Mouse (Mus musculus) kidney, postnatal 25 days (tissue): ENCODE data around the gene Kcnk3.

Experiments used
- DNase-seq, 2 experiments: peaks; one replicate each; pipeline ENCODE4 v3.0.0; 2021; ENCODE audit warnings: mixed read lengths in 2 of 2

Kcnk3 gene

DNA sequence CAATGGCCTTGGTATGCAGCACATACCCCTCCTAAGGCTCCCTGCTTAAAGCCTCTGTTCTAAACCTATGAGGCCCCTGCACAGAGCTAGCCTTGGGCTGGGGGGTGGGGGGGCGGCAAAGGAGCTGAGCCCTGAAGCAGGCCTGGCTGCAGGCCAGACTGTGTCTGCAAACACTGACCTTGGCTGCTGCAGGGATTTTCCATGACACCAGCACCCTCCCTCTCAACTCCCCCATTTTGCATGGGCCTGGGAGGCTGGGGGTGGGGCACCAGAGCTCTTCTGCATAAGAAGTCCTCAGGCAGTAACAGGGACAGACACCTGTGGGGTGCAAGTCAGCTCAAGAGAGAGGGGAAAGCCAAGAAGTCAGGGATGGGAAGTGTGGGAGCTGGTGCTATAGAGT, 26.3 kb downstream of the Kcnk3 start:
- peak; percentile 68 to 80 for DNase-seq

DNA sequence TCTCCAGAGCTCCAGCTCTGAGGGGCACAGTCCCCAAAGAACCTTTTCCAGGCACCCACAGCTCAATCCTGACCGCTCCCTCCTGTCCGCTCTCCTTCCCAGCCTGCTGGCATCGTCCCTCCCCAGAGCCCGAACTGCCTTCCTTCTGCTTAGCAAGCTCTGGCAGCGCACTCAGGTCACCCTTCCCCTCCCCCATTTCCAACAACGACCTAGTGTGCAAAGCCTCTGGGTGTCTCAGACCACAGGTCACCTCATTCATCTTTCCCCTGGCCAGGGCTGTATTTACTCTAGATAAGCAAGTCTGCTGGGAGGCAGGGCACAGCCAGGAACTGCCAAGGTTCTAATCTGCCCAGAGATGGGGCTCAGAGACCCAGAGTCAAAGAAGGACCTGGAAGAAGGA, 27.4 kb downstream of the Kcnk3 start:
- no peak for DNase-seq

GRCm38 (mm10) chr5:30615819-30616218, 27.8 kb downstream of the Kcnk3 start:
- no peak for DNase-seq

DNA sequence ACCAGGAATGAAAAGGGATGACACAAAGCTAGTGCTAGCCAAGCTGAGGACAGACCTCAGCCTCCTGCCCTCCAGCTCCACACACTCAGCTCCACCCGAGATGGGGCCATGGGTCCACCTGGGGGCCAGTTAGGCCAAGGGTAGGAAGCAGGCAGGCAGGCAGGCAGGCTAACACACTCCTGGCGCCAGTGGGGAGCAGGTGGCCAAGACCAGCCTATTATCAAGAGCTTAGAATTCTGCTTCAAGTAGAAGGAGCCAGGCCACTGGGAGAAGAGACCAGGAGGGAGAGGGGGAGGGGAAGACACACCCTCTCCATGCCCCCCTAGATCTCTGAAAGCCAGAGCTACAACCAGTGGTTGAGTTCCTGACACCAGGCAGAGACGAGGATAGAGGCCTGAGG, 28.7 kb downstream of the Kcnk3 start:
- DNase-seq: no peak

GRCm38 (mm10) chr5:30617357-30617756, 29.4 kb downstream of the Kcnk3 start:
- DNase-seq: no peak

DNA sequence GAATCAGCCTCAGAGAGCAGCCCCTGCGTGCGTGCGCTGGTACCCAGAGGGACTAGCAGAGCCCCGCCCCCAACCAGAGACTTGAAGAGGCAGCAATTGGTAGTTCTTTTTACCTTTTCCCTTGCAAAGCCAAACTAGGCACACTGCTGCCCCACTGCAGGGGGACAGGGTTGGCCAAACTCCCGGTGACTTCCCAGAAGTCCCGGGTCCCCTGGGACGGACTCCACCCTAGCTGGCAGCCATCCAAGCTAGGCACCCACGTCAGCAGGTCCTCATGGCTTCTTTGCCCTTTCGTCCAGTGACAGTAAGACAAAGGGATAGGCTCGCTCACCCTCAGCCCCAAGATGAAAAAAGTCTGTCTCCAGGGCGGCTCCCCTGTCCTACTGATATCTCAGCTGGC, 29.9 kb downstream of the Kcnk3 start:
- DNase-seq: peak; percentile 52 to 78

DNA sequence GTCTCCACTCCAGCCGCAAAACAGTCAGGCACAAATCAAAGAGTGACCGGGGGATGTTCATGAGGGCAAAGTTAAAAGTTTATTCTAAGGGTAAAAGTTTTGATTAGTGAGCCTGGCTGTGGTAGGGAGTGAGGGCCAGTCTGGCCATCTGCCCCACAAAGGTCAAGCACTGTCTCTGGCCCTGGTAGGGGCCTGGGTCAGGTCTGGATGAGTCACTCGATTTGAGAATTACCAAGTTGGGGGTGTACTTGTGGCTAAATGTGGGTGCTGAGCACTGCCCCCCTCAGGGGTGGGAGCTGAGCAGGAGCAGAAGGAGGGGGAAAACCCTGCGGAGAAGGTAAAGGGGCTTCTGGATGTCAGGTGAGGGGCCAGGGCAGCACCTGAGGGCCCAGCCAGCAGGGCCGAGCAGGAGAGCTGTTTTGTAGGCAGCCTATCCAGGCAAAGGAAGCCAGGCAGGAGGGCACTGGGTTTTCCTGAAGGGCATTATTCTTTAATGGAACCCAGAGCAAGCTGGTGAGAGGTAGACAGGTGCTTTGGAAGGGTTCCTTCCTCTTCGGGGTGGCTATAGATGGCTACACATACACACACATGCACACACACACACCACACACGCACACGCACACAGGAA, 30.5 kb downstream of the Kcnk3 start:
- no peak for DNase-seq

- no peak for DNase-seq
Measured at GRCm38 (mm10) chr5:30619211-30619610, 31.2 kb downstream of the Kcnk3 start.

- no peak for DNase-seq
Measured at GRCm38 (mm10) chr5:30620567-30620966, 32.6 kb downstream of the Kcnk3 start.

- no peak for DNase-seq
Measured at GRCm38 (mm10) chr5:30621211-30621790, 33.3 kb downstream of the Kcnk3 start.

DNA sequence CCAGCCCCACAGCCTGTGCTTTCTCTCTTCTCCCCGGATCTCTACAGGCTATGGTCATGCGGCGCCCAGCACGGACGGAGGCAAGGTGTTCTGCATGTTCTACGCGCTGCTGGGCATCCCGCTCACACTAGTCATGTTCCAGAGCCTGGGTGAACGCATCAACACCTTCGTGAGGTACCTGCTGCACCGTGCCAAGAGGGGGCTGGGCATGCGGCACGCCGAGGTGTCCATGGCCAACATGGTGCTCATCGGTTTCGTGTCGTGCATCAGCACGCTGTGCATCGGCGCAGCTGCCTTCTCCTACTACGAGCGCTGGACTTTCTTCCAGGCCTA, 33.8 kb downstream of the Kcnk3 start:
- no peak for DNase-seq

GRCm38 (mm10) chr5:30622177-30622840, 34.3 kb downstream of the Kcnk3 start:
- DNase-seq: no peak

DNA sequence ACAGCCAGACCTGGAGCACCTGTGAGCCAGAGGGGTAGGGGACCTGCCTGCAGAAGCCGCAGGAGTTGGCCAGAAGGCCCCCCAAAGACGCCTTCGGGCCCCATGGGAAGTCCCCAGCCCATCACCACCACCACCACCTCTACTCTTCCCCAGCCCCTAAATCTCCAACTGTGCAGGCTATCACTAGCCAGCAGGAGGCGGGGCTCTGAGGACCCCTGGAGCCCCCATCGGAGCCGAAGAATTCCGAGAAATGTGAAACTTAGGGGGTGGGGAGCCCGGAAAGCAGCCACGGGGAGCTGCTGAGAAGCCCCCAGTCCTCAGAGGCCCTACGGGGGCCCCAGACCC, 34.8 kb downstream of the Kcnk3 start:
- no peak for DNase-seq

DNA sequence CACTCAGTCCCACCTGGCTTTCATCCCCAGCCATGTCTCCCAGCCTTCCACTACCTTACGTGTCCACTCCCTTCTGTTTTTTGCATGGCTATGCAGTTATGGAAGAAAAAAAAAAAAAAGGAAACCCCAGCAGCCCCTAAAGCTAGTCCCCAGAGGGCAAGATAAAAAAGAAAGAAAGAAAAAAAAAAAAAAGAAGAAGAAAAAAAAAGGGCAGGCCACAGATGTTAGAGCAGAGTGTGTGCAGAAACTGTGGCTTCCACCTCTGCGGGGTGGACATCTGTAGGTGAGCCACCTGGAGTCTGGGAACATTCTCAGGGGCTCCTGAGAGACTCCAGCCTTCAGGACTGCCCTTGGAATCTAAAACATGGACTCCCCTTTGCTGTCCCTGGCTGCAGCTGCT, 35.4 kb downstream of the Kcnk3 start:
- no peak for DNase-seq

GRCm38 (mm10) chr5:30624311-30624710, 36.3 kb downstream of the Kcnk3 start:
- DNase-seq: no peak

DNA sequence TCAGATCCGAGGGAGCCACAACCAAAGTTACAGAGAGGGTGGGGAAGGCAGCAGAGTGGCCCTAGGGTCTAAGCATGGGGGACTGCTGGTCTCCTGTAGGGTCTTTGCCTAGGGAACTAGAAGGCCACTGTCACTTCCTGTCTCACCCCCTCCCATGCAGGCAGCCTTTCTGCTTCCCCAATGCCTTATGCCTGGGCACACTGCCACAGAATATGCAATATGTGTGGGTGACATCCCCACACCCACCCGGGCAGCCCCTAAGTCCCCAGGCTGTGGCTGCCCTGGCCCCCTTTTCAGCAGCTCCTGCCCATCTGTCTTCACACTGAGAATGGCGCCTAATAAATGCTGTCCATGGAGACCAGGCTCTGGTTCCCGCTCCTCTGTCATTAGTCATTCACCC, 36.9 kb downstream of the Kcnk3 start:
- DNase-seq: no peak

GRCm38 (mm10) chr5:30625379-30625778, 37.4 kb downstream of the Kcnk3 start:
- no peak for DNase-seq

DNA sequence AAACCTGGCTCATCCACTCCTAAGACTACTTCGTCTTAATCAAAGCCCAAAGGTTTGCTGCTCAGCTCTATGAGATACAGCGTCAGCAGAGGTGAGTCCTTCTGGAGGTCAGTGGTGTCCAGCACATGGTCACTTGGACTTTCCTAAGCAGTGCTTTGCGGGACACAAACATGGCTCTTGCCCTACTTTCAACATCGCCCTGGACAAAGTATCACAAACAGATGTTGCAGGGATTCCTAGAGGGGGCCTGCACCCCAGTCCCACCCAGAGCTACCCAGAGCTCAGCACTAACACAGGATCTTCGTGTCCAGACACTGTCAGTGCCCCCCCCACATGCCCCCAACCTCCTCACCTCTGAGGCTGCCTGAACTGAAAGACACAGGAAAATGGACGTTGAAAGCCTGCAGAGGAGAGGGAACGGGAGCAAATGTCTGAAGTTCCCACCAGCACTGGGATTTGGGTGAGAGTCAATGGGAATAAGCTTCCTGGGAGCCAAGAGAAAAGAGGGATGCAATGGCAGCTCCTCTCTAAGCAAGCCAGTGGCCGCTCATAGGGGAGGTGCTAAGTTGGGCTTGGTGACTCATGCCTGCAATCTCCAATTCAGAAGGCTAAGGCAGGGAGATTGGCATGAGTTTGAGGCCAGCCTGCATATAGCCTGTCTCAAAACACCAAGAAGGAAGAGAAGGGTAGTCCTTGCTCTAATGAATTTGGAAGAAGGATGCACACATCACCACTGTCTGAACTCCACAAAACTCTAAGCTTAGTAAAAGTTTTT, 38.5 kb downstream of the Kcnk3 start:
- no peak for DNase-seq

GRCm38 (mm10) chr5:30628511-30628910, 40.5 kb downstream of the Kcnk3 start:
- no peak for DNase-seq

GRCm38 (mm10) chr5:30630401-30630800, 42.4 kb downstream of the Kcnk3 start:
- no peak for DNase-seq

- no peak for DNase-seq
Measured at GRCm38 (mm10) chr5:30632134-30632533, 44.2 kb downstream of the Kcnk3 start.

GRCm38 (mm10) chr5:30636994-30637393, 49.0 kb downstream of the Kcnk3 start:
- DNase-seq: no peak

- peak; percentile 82 to 89 for DNase-seq
Measured at GRCm38 (mm10) chr5:30638041-30638440, 50.1 kb downstream of the Kcnk3 start.
